Mouse (Mus musculus): Measurements from ENCODE around the gene Prr29. TPM values are rescaled to one million over a fixed set of nuclear protein-coding genes. Genes with fewer than 3 reads are reported as not detected.
A peak's percentile ranks its signal among the peaks of the same experiment; 100 is the strongest.

The Prr29 gene
- 0.28 TPM in 1 of 2 replicates, not detected in the other for polyA plus RNA-seq (2016; fragmentation: Nextera tagmentation; extraction: Ambion mirVana)

GRCm38 (mm10) chr11:106365366-106365765, at the start of gene Prr29:
Gene Prr29, plus strand, starts transcription at chr11:106365472.
- no peaks in the 10 kb centered on the region for H3K36me3 ChIP-seq
- H3K4me1 ChIP-seq (replicated peaks) = peaks cover 15% of the 10 kb centered on the region
- H3K27me3 ChIP-seq (replicated peaks) = no peaks in the 10 kb centered on the region
- ATAC-seq (ENCODE audit: insufficient number of reproducible peaks, low FRiP score) = no peak
- peak within 1 kb of the TSS; percentile 46; the same call in 1 of the 2 replicates for H3K9ac ChIP-seq
- no peak within 1 kb of the TSS for H3K27ac ChIP-seq (ENCODE audit: poor library complexity, severe bottlenecking)
- WGBS = 44% methylated on average over 10 of the region's 10 CpGs
- peaks cover 7% of the 10 kb centered on the region; the same call in 1 of the 2 replicates for H3K9me3 ChIP-seq (replicated peaks)
- peak within 1 kb of the TSS; percentile 53 for H3K4me2 ChIP-seq
- peak within 1 kb of the TSS; percentile 8; the same call in 1 of the 2 replicates for H3K4me3 ChIP-seq

DNA sequence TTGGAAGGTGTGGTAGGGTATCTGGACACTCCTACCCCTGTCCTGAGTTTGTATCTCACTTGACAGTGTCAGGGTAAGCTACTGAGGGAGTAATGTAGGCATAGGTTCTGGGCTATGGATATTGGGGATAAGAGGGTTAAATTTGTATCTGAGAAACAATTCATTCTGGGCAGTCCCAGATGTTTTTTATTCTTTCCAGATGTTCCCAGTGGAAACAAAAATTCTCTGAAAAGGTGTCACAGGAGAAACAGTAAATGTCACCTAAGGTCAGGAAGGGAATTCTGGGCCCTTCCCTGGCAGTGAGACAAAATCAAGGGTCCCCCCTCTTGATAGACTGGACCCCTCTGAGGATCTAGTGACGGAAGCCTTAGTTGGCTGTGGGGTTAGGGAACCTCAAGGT, 48.9 kb upstream of the Prr29 start:
- Histone ChIP-seq H3K27ac (ENCODE audit: poor library complexity, severe bottlenecking) (no peak overlapping the region), H3K4me3 (no peak overlapping the region), H3K9me3 (replicated peaks) (no peaks in the 10 kb centered on the region), H3K4me2 (no peak overlapping the region), H3K9ac (no peak overlapping the region), H3K4me1 (replicated peaks) (peaks cover 14% of the 10 kb centered on the region), H3K36me3 (no peaks in the 10 kb centered on the region), H3K27me3 (replicated peaks) (no peaks in the 10 kb centered on the region)
- 77% methylated on average over 1 of the region's 1 CpGs for WGBS
- no peak for ATAC-seq (ENCODE audit: insufficient number of reproducible peaks, low FRiP score)

- H3K4me2 ChIP-seq = no peak overlapping the region
- H3K27me3 ChIP-seq (replicated peaks) = no peaks in the 10 kb centered on the region
- no peaks in the 10 kb centered on the region for H3K36me3 ChIP-seq
- WGBS = 79% methylated on average over 7 of the region's 7 CpGs
- H3K4me1 ChIP-seq (replicated peaks) = peaks cover 14% of the 10 kb centered on the region
- no peak for ATAC-seq (ENCODE audit: insufficient number of reproducible peaks, low FRiP score)
- H3K9ac ChIP-seq = no peak overlapping the region
- no peaks in the 10 kb centered on the region for H3K9me3 ChIP-seq (replicated peaks)
- H3K27ac ChIP-seq (ENCODE audit: poor library complexity, severe bottlenecking) = no peak overlapping the region
- no peak overlapping the region for H3K4me3 ChIP-seq
Observed at GRCm38 (mm10) chr11:106317801-106318200, 47.5 kb upstream of the Prr29 start.

GRCm38 (mm10) chr11:106318406-106319366, 46.6 kb upstream of the Prr29 start:
- H3K9ac ChIP-seq = no peak overlapping the region
- no peak overlapping the region for H3K4me2 ChIP-seq
- H3K9me3 ChIP-seq (replicated peaks) = no peaks in the 10 kb centered on the region
- no peak overlapping the region for H3K27ac ChIP-seq (ENCODE audit: poor library complexity, severe bottlenecking)
- H3K4me3 ChIP-seq = no peak overlapping the region
- no peak for ATAC-seq (ENCODE audit: insufficient number of reproducible peaks, low FRiP score)
- no peaks in the 10 kb centered on the region for H3K27me3 ChIP-seq (replicated peaks)
- peaks cover 9% of the 10 kb centered on the region for H3K4me1 ChIP-seq (replicated peaks)
- no peaks in the 10 kb centered on the region for H3K36me3 ChIP-seq
- 61% methylated on average over 21 of the region's 21 CpGs for WGBS

DNA sequence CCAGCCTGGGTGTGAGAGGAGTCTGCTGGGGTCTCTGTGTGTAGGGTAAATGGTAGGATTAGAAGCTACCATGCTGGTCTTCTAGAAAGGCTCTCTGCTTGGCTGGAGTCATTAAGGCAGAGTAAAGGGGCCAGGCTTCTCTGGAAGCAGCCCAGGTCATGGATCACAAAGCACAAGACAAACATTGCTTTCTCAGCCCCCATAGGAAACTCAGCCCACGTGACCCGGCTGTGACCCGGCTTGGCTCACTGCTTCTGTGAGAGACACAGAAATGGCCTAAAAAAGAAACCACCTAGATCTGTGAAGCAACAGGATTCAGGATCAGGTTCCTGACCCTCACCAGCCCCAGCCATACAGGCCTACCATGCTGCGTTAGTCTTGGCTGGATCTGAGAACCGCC, 40.4 kb upstream of the Prr29 start:
- no peak for ATAC-seq (ENCODE audit: insufficient number of reproducible peaks, low FRiP score)

GRCm38 (mm10) chr11:106325566-106326206, 39.6 kb upstream of the Prr29 start:
- H3K4me3 ChIP-seq = no peak overlapping the region
- no peaks in the 10 kb centered on the region for H3K9me3 ChIP-seq (replicated peaks)
- H3K36me3 ChIP-seq = no peaks in the 10 kb centered on the region
- H3K27me3 ChIP-seq (replicated peaks) = no peaks in the 10 kb centered on the region
- WGBS = 63% methylated on average over 8 of the region's 8 CpGs
- ATAC-seq (ENCODE audit: insufficient number of reproducible peaks, low FRiP score) = no peak
- H3K9ac ChIP-seq = no peak overlapping the region
- H3K27ac ChIP-seq (ENCODE audit: poor library complexity, severe bottlenecking) = no peak overlapping the region
- H3K4me2 ChIP-seq = no peak overlapping the region
- H3K4me1 ChIP-seq (replicated peaks) = peaks cover 29% of the 10 kb centered on the region

More for the DNA sequence above, 40.4 kb upstream of the Prr29 start:
- Histone ChIP-seq H3K4me1 (replicated peaks) (peaks cover 27% of the 10 kb centered on the region), H3K4me2 (no peak overlapping the region), H3K9ac (no peak overlapping the region), H3K4me3 (no peak overlapping the region), H3K27me3 (replicated peaks) (no peaks in the 10 kb centered on the region), H3K9me3 (replicated peaks) (no peaks in the 10 kb centered on the region), H3K36me3 (no peaks in the 10 kb centered on the region), H3K27ac (ENCODE audit: poor library complexity, severe bottlenecking) (no peak overlapping the region)
- WGBS = 72% methylated on average over 5 of the region's 5 CpGs

- peaks cover 29% of the 10 kb centered on the region for H3K4me1 ChIP-seq (replicated peaks)
- 64% methylated on average over 8 of the region's 8 CpGs for WGBS
Observed at GRCm38 (mm10) chr11:106326475-106326874, 38.8 kb upstream of the Prr29 start.

DNA sequence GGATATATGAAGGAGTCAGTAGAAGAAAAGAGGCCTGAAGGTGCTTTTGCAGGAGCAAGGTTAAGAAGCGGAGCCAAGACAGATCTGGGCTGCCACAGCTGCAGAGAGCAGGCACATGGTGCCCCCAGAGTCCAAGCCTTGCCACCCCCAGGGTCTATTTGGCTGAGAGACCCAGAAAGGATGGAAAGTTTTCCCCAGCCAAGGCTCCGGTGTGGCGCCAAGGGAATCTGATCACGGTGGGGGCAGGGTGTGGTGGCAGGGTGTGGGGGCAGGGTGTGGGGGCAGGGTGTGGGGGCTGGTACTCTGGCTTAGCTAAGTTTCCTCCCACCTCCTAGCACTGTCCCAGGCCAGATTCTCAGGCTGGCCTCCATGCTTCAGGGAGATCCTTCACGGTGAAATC, 36.8 kb upstream of the Prr29 start:
- no peaks in the 10 kb centered on the region for H3K36me3 ChIP-seq
- no peak overlapping the region for H3K27ac ChIP-seq (ENCODE audit: poor library complexity, severe bottlenecking)
- H3K27me3 ChIP-seq (replicated peaks) = no peaks in the 10 kb centered on the region
- ATAC-seq (ENCODE audit: insufficient number of reproducible peaks, low FRiP score) = no peak
- H3K4me1 ChIP-seq (replicated peaks) = peaks cover 40% of the 10 kb centered on the region
- no peak overlapping the region for H3K4me3 ChIP-seq
- peak overlapping the region; percentile 36; the same call in 1 of the 2 replicates for H3K4me2 ChIP-seq
- WGBS = 23% methylated on average over 5 of the region's 5 CpGs
- H3K9me3 ChIP-seq (replicated peaks) = no peaks in the 10 kb centered on the region
- no peak overlapping the region for H3K9ac ChIP-seq

More at GRCm38 (mm10) chr11:106326475-106326874, 38.8 kb upstream of the Prr29 start:
- Histone ChIP-seq H3K9me3 (replicated peaks) (no peaks in the 10 kb centered on the region), H3K4me2 (no peak overlapping the region), H3K4me3 (no peak overlapping the region), H3K36me3 (no peaks in the 10 kb centered on the region), H3K27ac (ENCODE audit: poor library complexity, severe bottlenecking) (no peak overlapping the region), H3K9ac (no peak overlapping the region), H3K27me3 (replicated peaks) (no peaks in the 10 kb centered on the region)
- ATAC-seq (ENCODE audit: insufficient number of reproducible peaks, low FRiP score) = no peak

DNA sequence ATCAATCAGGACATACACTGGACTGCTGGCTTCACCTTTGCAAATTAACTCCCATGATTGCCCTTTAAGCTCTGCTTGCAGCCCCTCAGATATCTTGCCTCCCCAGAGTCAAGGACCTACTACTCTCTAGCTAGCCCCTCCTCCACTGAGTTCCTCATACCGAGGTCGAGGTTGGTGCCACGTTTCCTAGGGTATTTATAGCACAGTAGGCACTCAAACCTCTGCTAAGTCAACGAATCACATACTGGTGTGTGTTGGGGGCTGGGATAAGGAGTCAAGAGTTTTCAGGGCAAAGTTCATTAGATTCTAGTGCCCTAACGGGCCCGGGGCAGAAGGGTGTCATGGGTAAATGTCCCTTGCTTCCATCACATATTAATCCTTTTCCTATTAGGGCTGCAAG, 36.1 kb upstream of the Prr29 start:
- no peak for ATAC-seq (ENCODE audit: insufficient number of reproducible peaks, low FRiP score)
- Histone ChIP-seq H3K9ac (no peak overlapping the region), H3K27me3 (replicated peaks) (no peaks in the 10 kb centered on the region), H3K4me1 (replicated peaks) (peaks cover 45% of the 10 kb centered on the region), H3K27ac (ENCODE audit: poor library complexity, severe bottlenecking) (peak overlapping the region; percentile 69), H3K9me3 (replicated peaks) (no peaks in the 10 kb centered on the region), H3K4me3 (no peak overlapping the region), H3K36me3 (no peaks in the 10 kb centered on the region), H3K4me2 (peak overlapping the region; percentile 36)
- 22% methylated on average over 6 of the region's 6 CpGs for WGBS

DNA sequence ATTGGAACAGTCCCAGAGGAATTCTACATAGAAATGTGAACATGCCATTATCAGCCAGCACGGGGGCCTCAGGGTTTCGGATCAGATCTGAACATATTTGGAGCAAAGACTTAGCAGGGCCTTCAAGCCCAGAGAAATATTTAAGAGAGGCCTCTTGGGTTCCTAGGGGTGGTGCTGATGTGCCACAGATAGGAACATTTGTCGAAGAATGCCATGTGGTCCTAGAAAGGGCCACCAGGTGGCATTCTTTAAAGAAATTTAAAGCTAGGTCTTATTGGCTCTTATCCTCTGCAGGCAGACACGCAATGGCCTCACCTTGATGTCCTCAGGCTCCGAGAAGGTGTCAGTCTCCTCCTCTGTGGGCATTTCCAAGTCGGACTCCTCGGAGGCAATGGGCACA, 35.6 kb upstream of the Prr29 start:
- Histone ChIP-seq H3K4me3 (no peak overlapping the region), H3K9me3 (replicated peaks) (no peaks in the 10 kb centered on the region), H3K36me3 (no peaks in the 10 kb centered on the region), H3K4me1 (replicated peaks) (peaks cover 46% of the 10 kb centered on the region), H3K27ac (ENCODE audit: poor library complexity, severe bottlenecking) (peak overlapping the region; percentile 69), H3K27me3 (replicated peaks) (no peaks in the 10 kb centered on the region), H3K9ac (no peak overlapping the region), H3K4me2 (peak overlapping the region; percentile 36)
- WGBS = 58% methylated on average over 7 of the region's 7 CpGs
- no peak for ATAC-seq (ENCODE audit: insufficient number of reproducible peaks, low FRiP score)

DNA sequence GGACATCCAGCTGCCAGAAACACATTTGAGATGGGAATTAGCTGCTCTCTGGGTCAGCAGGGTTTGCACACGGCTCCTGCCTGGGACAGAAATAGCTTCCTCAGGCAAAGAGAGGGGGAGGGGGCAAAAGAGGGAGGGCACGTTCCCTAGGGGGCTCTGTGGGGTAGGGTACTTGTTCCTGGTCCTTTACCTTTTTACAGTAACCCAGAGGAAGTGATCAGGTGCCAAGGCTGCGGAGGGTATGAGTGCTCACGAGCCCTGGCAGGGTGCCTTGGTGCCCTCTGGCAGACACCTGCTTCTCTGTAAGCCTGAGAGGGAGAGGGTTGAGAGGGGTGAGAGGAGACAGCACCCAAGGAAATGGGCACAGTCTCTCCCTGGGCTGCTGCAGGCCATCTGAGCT, 32.8 kb upstream of the Prr29 start:
- ATAC-seq (ENCODE audit: insufficient number of reproducible peaks, low FRiP score) = no peak
- H3K27me3 ChIP-seq (replicated peaks) = 0 out of 2 replicates have a peak, but pooled peaks cover 5% of the 10 kb centered on the region
- no peaks in the 10 kb centered on the region for H3K9me3 ChIP-seq (replicated peaks)
- WGBS = 46% methylated on average over 4 of the region's 4 CpGs
- no peak overlapping the region for H3K4me3 ChIP-seq
- no peak overlapping the region for H3K9ac ChIP-seq
- H3K4me1 ChIP-seq (replicated peaks) = peaks cover 36% of the 10 kb centered on the region
- no peak overlapping the region for H3K4me2 ChIP-seq
- 0 out of 2 replicates have a peak overlapping the region, but pooled peaks have one; percentile 15 for H3K27ac ChIP-seq (ENCODE audit: poor library complexity, severe bottlenecking)
- H3K36me3 ChIP-seq = no peaks in the 10 kb centered on the region
